Mouse (Mus musculus) C2C12 (cell line): ENCODE measurements around the gene Pycard. TPM values are rescaled to one million over a fixed set of nuclear protein-coding genes. Genes with fewer than 3 reads are reported as not detected.

Source experiments
- H3K27me3 ChIP-seq: one replicate; pipeline ENCODE4 v1.6.1; 2011; ENCODE audit not compliant: control insufficient read depth, insufficient read depth, insufficient read length
- H3K36me3 ChIP-seq: one replicate; pipeline ENCODE4 v1.6.1; 2011; ENCODE audit not compliant: control insufficient read depth, insufficient read depth
- H3K4me3 ChIP-seq: one replicate; pipeline ENCODE4 v1.5.1; 2011; ENCODE audit warnings: mild to moderate bottlenecking, control low read depth; ENCODE audit not compliant: poor library complexity, insufficient read depth, severe bottlenecking
- H3K79me2 ChIP-seq: one replicate; pipeline ENCODE4 v1.6.1; 2011; ENCODE audit not compliant: control insufficient read depth, insufficient read depth
- H3K79me3 ChIP-seq: one replicate; pipeline ENCODE4 v1.6.1; 2011; ENCODE audit warnings: low read depth, control low read depth
- H3ac ChIP-seq: one replicate; pipeline ENCODE3; 2011; ENCODE audit warnings: low read depth; ENCODE audit not compliant: control insufficient read depth, insufficient read length
- CEBPB ChIP-seq: IDR thresholded peaks from one replicate; pipeline ENCODE4 v1.6.1; 2011; ENCODE audit warnings: low read depth, mild to moderate bottlenecking, control low read depth, moderate library complexity
- CTCF ChIP-seq: IDR thresholded peaks from one replicate; pipeline ENCODE4 v1.5.1; 2011; ENCODE audit not compliant: control insufficient read depth, insufficient read depth, insufficient read length
- FOSL1 ChIP-seq: IDR thresholded peaks from one replicate; pipeline ENCODE4 v1.8.0; 2011; ENCODE audit warnings: mild to moderate bottlenecking, low read length; ENCODE audit not compliant: poor library complexity, insufficient read depth, severe bottlenecking
- MAX ChIP-seq: IDR thresholded peaks from one replicate; pipeline ENCODE4 v1.6.1; 2011; ENCODE audit warnings: mild to moderate bottlenecking, control low read depth
- MYOD1 ChIP-seq: IDR thresholded peaks from one replicate; pipeline ENCODE4 v1.6.1; 2011; ENCODE audit warnings: low read depth; ENCODE audit not compliant: control insufficient read depth, insufficient read length
- MYOG ChIP-seq: IDR thresholded peaks from one replicate; pipeline ENCODE4 v1.6.1; 2011; ENCODE audit not compliant: control insufficient read depth, insufficient read length; ENCODE audit errors: extremely low read depth
- USF1 ChIP-seq: IDR thresholded peaks from one replicate; pipeline ENCODE4 v1.6.1; 2011; ENCODE audit warnings: low read depth, mild to moderate bottlenecking, control low read depth, moderate library complexity
- polyA plus RNA-seq: library from polyadenylated mRNA; unstranded; fragments of >200 nt; fragmentation: generic; extraction: Trizol; gene quantifications from one replicate; pipeline ENCODE4 v1.2.1, GENCODE M21; 2012; ENCODE audit warnings: missing spikeins

Pycard gene
- polyA plus RNA-seq, 1 experiment, result 0.16 TPM

- Histone ChIP-seq H3K79me3 (no peaks in the 10 kb centered on the region), H3K79me2 (no peaks in the 10 kb centered on the region), H3K4me3 (no peak overlapping the region), H3ac (no peak overlapping the region), H3K36me3 (no peaks in the 10 kb centered on the region), H3K27me3 (no peaks in the 10 kb centered on the region)
- TF ChIP-seq MYOG (no peak), CTCF (no peak), CEBPB (no peak), USF1 (no peak), MAX (no peak), FOSL1 (no peak), MYOD1 (no peak)
Observed at GRCm38 (mm10) chr7:128004150-128004486, 10.5 kb upstream of the Pycard start.

- H3K79me2 ChIP-seq, result no peaks in the 10 kb centered on the region
- H3K4me3 ChIP-seq, result no peak within 1 kb of the TSS
- H3K27me3 ChIP-seq, result no peaks in the 10 kb centered on the region
- no peaks in the 10 kb centered on the region for H3K79me3 ChIP-seq
- TF ChIP-seq CTCF (no peak), MYOD1 (no peak), MAX (no peak), FOSL1 (no peak), USF1 (no peak), MYOG (no peak), CEBPB (no peak)
- no peaks in the 10 kb centered on the region for H3K36me3 ChIP-seq
- H3ac ChIP-seq, result no peak within 1 kb of the TSS
Observed at GRCm38 (mm10) chr7:128003688-128004087, 10.0 kb upstream of the Pycard start, which contains the start of gene Trim72. TSS of gene Trim72 (plus strand) at chr7:128003949.

- no peak overlapping the region for H3ac ChIP-seq
- H3K36me3 ChIP-seq, result no peaks in the 10 kb centered on the region
- no peaks in the 10 kb centered on the region for H3K79me3 ChIP-seq
- H3K4me3 ChIP-seq, result no peak overlapping the region
- H3K27me3 ChIP-seq, result no peaks in the 10 kb centered on the region
- no peaks in the 10 kb centered on the region for H3K79me2 ChIP-seq
- no peak for TF ChIP-seq CEBPB
- TF ChIP-seq MYOD1, result no peak
Observed at GRCm38 (mm10) chr7:128003098-128003497, 9.4 kb upstream of the Pycard start.

- H3K27me3 ChIP-seq, result no peaks in the 10 kb centered on the region
- no peak overlapping the region for H3ac ChIP-seq
- no peaks in the 10 kb centered on the region for H3K79me3 ChIP-seq
- H3K4me3 ChIP-seq, result no peak overlapping the region
- H3K36me3 ChIP-seq, result no peaks in the 10 kb centered on the region
- TF ChIP-seq MYOD1 (no peak), MAX (no peak), CEBPB (no peak), MYOG (no peak), CTCF (no peak), FOSL1 (no peak), USF1 (no peak)
- no peaks in the 10 kb centered on the region for H3K79me2 ChIP-seq
Observed at GRCm38 (mm10) chr7:128000068-128000950, 6.6 kb upstream of the Pycard start.

- Histone ChIP-seq H3K36me3 (no peaks in the 10 kb centered on the region), H3K79me2 (no peaks in the 10 kb centered on the region), H3K27me3 (no peaks in the 10 kb centered on the region), H3ac (no peak overlapping the region), H3K79me3 (no peaks in the 10 kb centered on the region), H3K4me3 (no peak overlapping the region)
- TF ChIP-seq USF1 (no peak), CTCF (no peak), CEBPB (no peak), MAX (no peak), FOSL1 (no peak), MYOD1 (no peak), MYOG (no peak)
Observed at GRCm38 (mm10) chr7:127999436-127999835, 5.8 kb upstream of the Pycard start.
